Mouse (Mus musculus): ENCODE data around the gene Usp50. TPM values are rescaled to one million over a fixed set of nuclear protein-coding genes. Genes with fewer than 3 reads are reported as not detected.

Usp50 gene
- polyA plus RNA-seq (2011; ENCODE audit: insufficient read depth, insufficient read length, low read depth, missing spikeins): 6.0 and 8.1 TPM in 2 replicates

DNA sequence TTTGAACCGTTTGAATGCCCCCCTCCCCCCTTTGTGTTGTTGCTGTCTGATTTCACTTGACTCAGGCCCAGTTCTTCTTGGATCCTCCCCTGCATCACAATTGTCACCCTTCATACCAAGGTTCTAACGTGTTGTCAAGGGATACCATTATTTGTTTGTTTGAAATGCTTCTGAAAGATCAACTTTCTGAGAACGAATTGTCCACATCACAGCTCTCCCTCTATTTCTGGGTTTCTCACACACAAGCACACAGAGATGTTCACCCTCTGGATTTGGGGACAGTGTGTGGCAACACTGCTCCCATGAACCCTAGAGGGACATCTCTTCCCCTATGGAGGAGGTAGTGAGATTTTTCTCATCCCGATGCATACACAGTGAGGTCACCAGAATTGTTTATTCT is at the start of gene Usp50:
Gene Usp50 (minus strand): TSS at position 101 of the 400 bp plus-strand sequence.
- no peak for TF ChIP-seq CTCF (IDR thresholded peaks at IDR 0.05; ENCODE audit: low read depth, low read length)
- TF ChIP-seq POLR2A (IDR thresholded peaks at IDR 0.05; ENCODE audit: insufficient read depth, low read length): no peak
- no peak for TF ChIP-seq EP300 (IDR thresholded peaks at IDR 0.05; ENCODE audit: insufficient read depth, low read depth, low read length)
- Histone ChIP-seq H3K4me1 (ENCODE audit: control insufficient read depth, insufficient read depth, low read length) (peaks cover 2% of the 10 kb centered on the region), H3K27me3 (ENCODE audit: control insufficient read depth, insufficient read depth, low read length, poor library complexity, severe bottlenecking) (no peaks in the 10 kb centered on the region)

DNA sequence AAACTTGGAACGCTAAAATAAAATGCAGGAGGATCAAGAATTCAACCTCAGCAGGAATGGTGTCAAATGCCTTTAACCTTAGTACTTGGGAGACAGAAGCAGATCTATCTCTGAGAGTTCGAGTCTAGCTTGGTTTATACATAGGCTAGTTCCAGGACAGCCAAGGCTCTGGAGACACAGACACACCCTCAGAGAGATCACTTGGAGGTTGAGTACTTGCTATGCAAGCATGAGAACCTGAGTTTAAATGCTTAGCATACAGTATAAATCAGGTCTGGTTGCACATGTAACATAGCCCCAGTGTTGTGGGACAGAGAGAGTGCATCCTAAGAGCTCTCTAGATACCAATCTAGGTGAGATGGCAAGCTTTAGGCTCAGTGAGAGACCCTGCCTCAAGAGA is 34.1 kb upstream of the Usp50 start:
- Histone ChIP-seq H3K4me1 (ENCODE audit: control insufficient read depth, insufficient read depth, low read length) (no peaks in the 10 kb centered on the region), H3K9ac (ENCODE audit: low read depth, poor library complexity, severe bottlenecking) (no peak overlapping the region), H3K4me3 (ENCODE audit: low read depth, low read length) (no peak overlapping the region), H3K36me3 (ENCODE audit: control insufficient read depth, insufficient read depth, low read length, poor library complexity, severe bottlenecking) (peaks cover 33% of the 10 kb centered on the region), H3K27me3 (ENCODE audit: control insufficient read depth, insufficient read depth, low read length, poor library complexity, severe bottlenecking) (no peaks in the 10 kb centered on the region), H3K27ac (ENCODE audit: insufficient read depth, low read length) (no peak overlapping the region), H3K9me3 (replicated peaks; ENCODE audit: control insufficient read depth, insufficient read depth, low read length, poor library complexity, severe bottlenecking) (no peaks in the 10 kb centered on the region)
- TF ChIP-seq EP300 (IDR thresholded peaks at IDR 0.05; ENCODE audit: insufficient read depth, low read depth, low read length): no peak
- no peak for TF ChIP-seq POLR2A (IDR thresholded peaks at IDR 0.05; ENCODE audit: insufficient read depth, low read length)
- TF ChIP-seq CTCF (IDR thresholded peaks at IDR 0.05; ENCODE audit: low read depth, low read length): no peak

More for the DNA sequence above, at the start of gene Usp50:
- Histone ChIP-seq H3K27ac (ENCODE audit: insufficient read depth, low read length) (no peak within 1 kb of the TSS), H3K9me3 (replicated peaks; ENCODE audit: control insufficient read depth, insufficient read depth, low read length, poor library complexity, severe bottlenecking) (no peaks in the 10 kb centered on the region), H3K36me3 (ENCODE audit: control insufficient read depth, insufficient read depth, low read length, poor library complexity, severe bottlenecking) (no peaks in the 10 kb centered on the region), H3K9ac (ENCODE audit: low read depth, poor library complexity, severe bottlenecking) (no peak within 1 kb of the TSS), H3K4me3 (ENCODE audit: low read depth, low read length) (no peak within 1 kb of the TSS)

DNA sequence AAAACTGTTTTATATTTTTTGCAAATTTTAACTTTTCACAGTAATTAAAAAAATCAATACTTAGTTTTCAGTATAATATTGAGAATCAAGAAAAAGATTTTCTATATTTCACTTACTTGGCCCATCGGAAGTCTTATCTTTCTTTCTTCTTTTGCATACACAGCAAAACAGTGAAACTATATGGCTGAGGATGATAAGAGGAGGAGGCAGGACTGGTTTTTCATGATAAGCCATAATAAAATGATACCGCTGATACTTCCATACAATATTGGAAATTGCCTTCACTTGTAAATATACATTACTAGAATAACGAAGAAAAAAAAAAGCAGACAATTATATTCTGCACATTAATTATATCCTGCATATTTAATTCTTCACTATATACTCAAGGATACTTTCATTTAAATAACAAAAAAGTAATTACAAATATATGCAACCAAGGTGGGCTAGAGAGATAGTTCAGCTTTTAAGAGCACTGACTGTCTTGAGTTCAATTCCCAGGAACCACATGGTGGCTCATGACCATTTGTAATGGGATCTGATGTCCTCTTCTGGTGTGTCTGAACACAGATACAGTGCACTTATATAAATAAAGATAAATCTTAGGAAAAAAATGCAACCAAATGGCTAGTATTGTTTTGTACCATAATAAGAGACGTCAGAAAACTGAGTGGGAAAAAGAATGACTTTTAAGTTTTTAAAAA is 33.5 kb upstream of the Usp50 start:
- Histone ChIP-seq H3K4me1 (ENCODE audit: control insufficient read depth, insufficient read depth, low read length) (no peaks in the 10 kb centered on the region), H3K4me3 (ENCODE audit: low read depth, low read length) (no peak overlapping the region), H3K27ac (ENCODE audit: insufficient read depth, low read length) (no peak overlapping the region), H3K9me3 (replicated peaks; ENCODE audit: control insufficient read depth, insufficient read depth, low read length, poor library complexity, severe bottlenecking) (no peaks in the 10 kb centered on the region), H3K27me3 (ENCODE audit: control insufficient read depth, insufficient read depth, low read length, poor library complexity, severe bottlenecking) (no peaks in the 10 kb centered on the region), H3K9ac (ENCODE audit: low read depth, poor library complexity, severe bottlenecking) (no peak overlapping the region), H3K36me3 (ENCODE audit: control insufficient read depth, insufficient read depth, low read length, poor library complexity, severe bottlenecking) (peaks cover 34% of the 10 kb centered on the region)
- no peak for TF ChIP-seq CTCF (IDR thresholded peaks at IDR 0.05; ENCODE audit: low read depth, low read length)

DNA sequence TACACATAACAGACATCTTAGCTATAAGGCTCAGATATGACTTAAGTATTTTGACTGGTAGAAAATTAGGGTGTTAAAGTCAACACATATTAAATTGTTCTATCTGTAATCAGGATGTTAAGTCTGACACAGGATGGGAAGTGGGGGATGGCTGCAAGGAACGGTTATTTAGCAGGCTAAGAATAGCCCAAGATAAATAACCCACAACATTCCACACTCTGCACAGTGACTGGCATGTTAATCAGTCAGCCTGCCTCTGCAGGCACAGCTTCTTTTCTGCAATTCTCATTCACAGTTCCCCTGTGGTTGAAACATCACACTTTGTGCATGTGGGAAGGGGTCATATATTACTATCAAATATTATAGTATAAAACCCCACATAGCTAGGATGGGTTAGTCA is 32.6 kb upstream of the Usp50 start:
- no peak overlapping the region for H3K9ac ChIP-seq (ENCODE audit: low read depth, poor library complexity, severe bottlenecking)
- TF ChIP-seq CTCF (IDR thresholded peaks at IDR 0.05; ENCODE audit: low read depth, low read length) (no peak), POLR2A (IDR thresholded peaks at IDR 0.05; ENCODE audit: insufficient read depth, low read length) (no peak), EP300 (IDR thresholded peaks at IDR 0.05; ENCODE audit: insufficient read depth, low read depth, low read length) (no peak)
- peaks cover 36% of the 10 kb centered on the region for H3K36me3 ChIP-seq (ENCODE audit: control insufficient read depth, insufficient read depth, low read length, poor library complexity, severe bottlenecking)
- H3K27me3 ChIP-seq (ENCODE audit: control insufficient read depth, insufficient read depth, low read length, poor library complexity, severe bottlenecking): no peaks in the 10 kb centered on the region
- H3K9me3 ChIP-seq (replicated peaks; ENCODE audit: control insufficient read depth, insufficient read depth, low read length, poor library complexity, severe bottlenecking): no peaks in the 10 kb centered on the region
- no peak overlapping the region for H3K4me3 ChIP-seq (ENCODE audit: low read depth, low read length)
- H3K4me1 ChIP-seq (ENCODE audit: control insufficient read depth, insufficient read depth, low read length): no peaks in the 10 kb centered on the region
- H3K27ac ChIP-seq (ENCODE audit: insufficient read depth, low read length): no peak overlapping the region

DNA sequence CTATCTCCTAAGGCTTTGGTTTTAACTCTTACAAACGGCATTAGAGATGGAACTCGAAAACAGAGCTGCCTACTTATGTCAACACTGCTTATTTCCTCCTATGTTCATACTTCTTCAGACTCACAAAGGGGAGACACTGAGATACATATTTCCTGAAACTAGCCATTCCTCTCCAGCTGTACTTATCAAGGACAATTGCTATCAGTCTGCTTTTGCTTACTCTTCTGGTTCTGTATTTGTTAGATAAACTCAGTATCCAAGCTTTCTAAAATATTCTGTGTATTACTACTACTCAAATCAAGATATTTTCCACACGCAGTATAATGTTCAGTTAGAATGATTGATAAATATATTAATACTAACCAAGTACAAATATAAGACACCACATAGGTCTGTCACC is 18.7 kb upstream of the Usp50 start:
- no peak for TF ChIP-seq EP300 (IDR thresholded peaks at IDR 0.05; ENCODE audit: insufficient read depth, low read depth, low read length)
- TF ChIP-seq CTCF (IDR thresholded peaks at IDR 0.05; ENCODE audit: low read depth, low read length): no peak
- TF ChIP-seq POLR2A (IDR thresholded peaks at IDR 0.05; ENCODE audit: insufficient read depth, low read length): no peak
- Histone ChIP-seq H3K36me3 (ENCODE audit: control insufficient read depth, insufficient read depth, low read length, poor library complexity, severe bottlenecking) (peaks cover 37% of the 10 kb centered on the region), H3K27ac (ENCODE audit: insufficient read depth, low read length) (no peak overlapping the region), H3K4me3 (ENCODE audit: low read depth, low read length) (no peak overlapping the region), H3K27me3 (ENCODE audit: control insufficient read depth, insufficient read depth, low read length, poor library complexity, severe bottlenecking) (no peaks in the 10 kb centered on the region), H3K9ac (ENCODE audit: low read depth, poor library complexity, severe bottlenecking) (no peak overlapping the region), H3K4me1 (ENCODE audit: control insufficient read depth, insufficient read depth, low read length) (no peaks in the 10 kb centered on the region), H3K9me3 (replicated peaks; ENCODE audit: control insufficient read depth, insufficient read depth, low read length, poor library complexity, severe bottlenecking) (no peaks in the 10 kb centered on the region)

DNA sequence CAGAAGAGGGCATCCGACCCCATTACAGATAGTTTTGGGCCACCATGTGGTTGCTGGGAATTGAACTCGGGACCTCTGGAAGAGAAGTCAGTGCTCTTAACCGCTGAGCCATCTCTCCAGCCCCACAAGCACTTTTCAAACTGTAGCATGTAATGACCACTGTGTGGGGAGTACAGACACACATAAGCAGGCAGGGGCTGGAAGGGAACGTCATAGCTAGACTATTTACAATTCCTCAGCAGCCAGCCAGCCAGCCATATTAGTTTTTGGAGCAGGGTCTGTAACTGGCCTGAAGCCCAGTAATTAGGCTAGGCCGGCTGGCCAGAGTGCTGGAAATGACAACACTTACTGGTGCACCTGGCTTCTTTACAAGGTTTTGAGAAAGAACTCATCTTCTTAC is 15.2 kb upstream of the Usp50 start:
- H3K4me3 ChIP-seq (ENCODE audit: low read depth, low read length): no peak overlapping the region
- no peaks in the 10 kb centered on the region for H3K9me3 ChIP-seq (replicated peaks; ENCODE audit: control insufficient read depth, insufficient read depth, low read length, poor library complexity, severe bottlenecking)
- no peaks in the 10 kb centered on the region for H3K4me1 ChIP-seq (ENCODE audit: control insufficient read depth, insufficient read depth, low read length)
- H3K9ac ChIP-seq (ENCODE audit: low read depth, poor library complexity, severe bottlenecking): no peak overlapping the region
- H3K27me3 ChIP-seq (ENCODE audit: control insufficient read depth, insufficient read depth, low read length, poor library complexity, severe bottlenecking): no peaks in the 10 kb centered on the region
- TF ChIP-seq CTCF (IDR thresholded peaks at IDR 0.05; ENCODE audit: low read depth, low read length): no peak
- no peak for TF ChIP-seq POLR2A (IDR thresholded peaks at IDR 0.05; ENCODE audit: insufficient read depth, low read length)
- TF ChIP-seq EP300 (IDR thresholded peaks at IDR 0.05; ENCODE audit: insufficient read depth, low read depth, low read length): no peak
- H3K36me3 ChIP-seq (ENCODE audit: control insufficient read depth, insufficient read depth, low read length, poor library complexity, severe bottlenecking): peaks cover 44% of the 10 kb centered on the region
- H3K27ac ChIP-seq (ENCODE audit: insufficient read depth, low read length): no peak overlapping the region

Measured in ES-Bruce4 (cell line).